Mouse (Mus musculus): ENCODE data around the gene Cenpk. TPM values are rescaled to one million over a fixed set of nuclear protein-coding genes. Genes with fewer than 3 reads are reported as not detected.
A peak's percentile ranks its signal among the peaks of the same experiment; 100 is the strongest.

Gene Cenpk
- polyA plus RNA-seq, 1 experiment from 2014 or later = 79.0 TPM

DNA sequence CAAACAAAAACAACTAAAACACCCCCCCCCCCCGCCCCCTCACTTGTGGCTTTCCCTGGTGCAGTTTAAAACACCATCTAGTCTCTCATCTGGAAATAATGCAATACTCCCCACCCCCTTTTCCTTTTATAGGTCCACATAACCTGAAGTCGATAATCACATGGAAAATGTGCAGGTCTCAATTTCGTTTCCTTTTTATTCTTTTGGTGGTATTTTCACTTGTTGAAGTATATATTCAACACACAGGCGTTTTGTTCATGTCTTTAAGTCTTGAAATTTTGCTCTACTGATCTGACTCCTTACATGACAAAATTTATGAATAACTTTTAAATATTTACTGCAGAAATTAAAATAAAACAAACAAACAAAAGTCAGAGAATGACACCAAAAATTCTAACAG, 57.9 kb downstream of the Cenpk start:
- Histone ChIP-seq H3K9ac (peak overlapping the region; percentile 68), H3K27ac (peak overlapping the region; percentile 90), H3K27me3 (no peaks in the 10 kb centered on the region), H3K4me3 (peak overlapping the region; percentile 45), H3K4me2 (peak overlapping the region; percentile 63), H3K4me1 (peaks cover 14% of the 10 kb centered on the region), H3K9me3 (no peaks in the 10 kb centered on the region), H3K36me3 (no peaks in the 10 kb centered on the region)
- ATAC-seq (ENCODE audit: insufficient number of reproducible peaks, insufficient read depth, low FRiP score, low TSS enrichment, low read depth) = no peak
- WGBS = 2% methylated on average over 4 of the region's 4 CpGs

DNA sequence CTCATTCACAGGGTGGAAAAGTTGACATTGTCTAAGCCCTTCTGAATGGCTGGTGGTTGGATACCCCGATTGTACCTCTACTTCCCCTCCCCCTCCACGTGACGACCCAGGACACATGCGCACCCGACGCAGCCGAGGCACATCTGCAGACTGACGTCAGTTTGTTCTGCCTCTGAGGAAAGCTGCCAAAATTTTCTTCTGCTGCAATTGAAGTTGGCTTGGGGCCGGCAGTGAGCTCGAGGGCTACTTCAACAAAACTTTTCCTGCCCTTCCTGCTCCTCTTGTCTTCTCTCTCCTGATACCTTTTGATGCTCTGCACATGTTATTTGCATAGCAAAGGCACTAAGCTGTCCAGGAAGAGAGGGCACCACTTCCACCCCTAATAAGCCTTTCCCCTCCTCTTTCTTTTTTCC, 58.5 kb downstream of the Cenpk start:
- no peaks in the 10 kb centered on the region for H3K27me3 ChIP-seq
- ATAC-seq (ENCODE audit: insufficient number of reproducible peaks, insufficient read depth, low FRiP score, low TSS enrichment, low read depth) = peak; percentile 93
- H3K9ac ChIP-seq = peak overlapping the region; percentile 68
- WGBS = 0% methylated on average over 10 of the region's 10 CpGs
- no peaks in the 10 kb centered on the region for H3K36me3 ChIP-seq
- no peaks in the 10 kb centered on the region for H3K9me3 ChIP-seq
- H3K4me1 ChIP-seq = peaks cover 14% of the 10 kb centered on the region
- H3K27ac ChIP-seq = peak overlapping the region; percentile 90
- H3K4me2 ChIP-seq = peak overlapping the region; percentile 63
- peak overlapping the region; percentile 45 for H3K4me3 ChIP-seq

DNA sequence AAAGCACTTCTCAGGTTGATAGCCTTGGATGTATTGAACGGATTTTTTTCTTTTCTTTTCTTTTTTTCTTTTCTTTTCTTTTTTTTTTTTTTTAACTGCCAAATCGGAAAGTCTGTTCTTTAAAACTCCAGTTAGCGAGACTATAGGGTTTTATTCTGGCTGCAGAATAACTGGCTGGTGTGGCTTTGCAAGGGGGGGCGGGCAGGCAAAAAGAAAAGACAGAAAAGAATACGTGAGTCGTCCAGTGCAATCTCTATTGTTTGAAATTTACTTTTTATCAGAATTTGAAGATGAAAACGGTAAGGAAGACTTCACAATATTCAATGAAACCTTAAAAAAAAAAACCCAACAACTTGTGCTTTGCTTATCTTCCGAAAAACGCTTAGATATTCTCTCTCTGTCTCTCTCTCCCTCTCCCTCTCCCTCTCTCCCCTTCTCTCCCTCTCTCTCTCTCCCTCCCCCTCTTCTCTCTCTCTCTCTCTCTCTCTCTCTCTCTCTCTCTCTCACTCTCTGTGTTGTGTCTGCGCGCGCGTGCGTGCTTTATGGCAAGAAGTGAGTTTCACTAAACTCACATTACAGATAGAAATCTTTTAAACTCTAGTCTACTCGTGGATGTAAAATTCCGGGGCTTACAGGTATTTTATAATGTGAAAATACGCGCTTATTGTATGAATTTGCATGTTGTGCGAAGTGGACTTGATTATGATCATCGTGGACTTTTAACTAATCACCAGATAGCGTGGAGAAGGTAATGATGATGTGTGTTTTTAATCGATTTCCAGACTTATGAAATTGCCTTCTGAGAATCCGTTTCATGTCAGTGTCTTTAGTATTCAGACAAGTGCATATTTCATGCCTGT, 59.2 kb downstream of the Cenpk start, which contains the start of gene Adamts6:
Gene Adamts6, plus strand, starts transcription at position 470 of the 860 bp plus-strand sequence.
- H3K27me3 ChIP-seq = no peaks in the 10 kb centered on the region
- H3K4me1 ChIP-seq = peaks cover 14% of the 10 kb centered on the region
- H3K9me3 ChIP-seq = no peaks in the 10 kb centered on the region
- WGBS = under 1% methylated on average over 23 of the region's 23 CpGs
- no peaks in the 10 kb centered on the region for H3K36me3 ChIP-seq
- H3K9ac ChIP-seq = peak within 1 kb of the TSS; percentile 68
- peak within 1 kb of the TSS; percentile 90 for H3K27ac ChIP-seq
- ATAC-seq (ENCODE audit: insufficient number of reproducible peaks, insufficient read depth, low FRiP score, low TSS enrichment, low read depth) = no peak
- peak within 1 kb of the TSS; percentile 45 for H3K4me3 ChIP-seq
- H3K4me2 ChIP-seq = peak within 1 kb of the TSS; percentile 63

DNA sequence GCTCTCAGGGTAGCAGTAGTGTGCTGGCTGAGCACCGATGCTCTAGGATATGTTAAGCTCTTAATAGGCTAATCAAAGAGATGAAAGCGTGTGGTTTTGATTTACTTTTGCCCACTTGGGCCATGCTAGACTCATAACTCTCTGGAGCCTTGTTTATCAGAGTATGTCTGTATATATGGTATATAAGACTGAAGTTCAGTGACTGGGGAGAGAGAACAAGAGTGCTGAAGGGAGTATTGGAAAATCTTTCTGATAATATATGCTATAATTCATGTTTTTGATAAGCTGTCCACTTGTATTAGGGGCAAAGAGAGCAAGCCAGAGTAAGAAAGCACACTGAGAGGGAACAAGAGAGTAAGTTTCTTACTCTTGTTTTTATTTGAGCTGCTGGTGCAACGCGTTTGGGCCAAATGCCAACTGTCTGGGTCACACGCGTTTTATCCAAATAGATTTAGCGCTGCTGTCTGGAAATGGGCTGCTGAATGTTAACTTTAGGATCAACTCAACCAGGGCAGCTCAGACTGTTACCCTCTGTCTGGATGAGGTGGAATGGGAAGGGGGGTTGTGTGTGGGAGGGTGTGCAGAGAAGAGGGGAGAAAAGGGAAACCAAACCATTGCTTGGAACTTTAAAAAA, 59.9 kb downstream of the Cenpk start:
- Histone ChIP-seq H3K27ac (peak overlapping the region; percentile 90), H3K4me1 (peaks cover 14% of the 10 kb centered on the region), H3K27me3 (no peaks in the 10 kb centered on the region), H3K4me3 (peak overlapping the region; percentile 45), H3K36me3 (no peaks in the 10 kb centered on the region), H3K4me2 (peak overlapping the region; percentile 63), H3K9ac (peak overlapping the region; percentile 68), H3K9me3 (no peaks in the 10 kb centered on the region)
- ATAC-seq (ENCODE audit: insufficient number of reproducible peaks, insufficient read depth, low FRiP score, low TSS enrichment, low read depth) = 0 out of 2 replicates have a peak, but pooled peaks have one; percentile 57
- under 1% methylated on average over 7 of the region's 7 CpGs for WGBS

DNA sequence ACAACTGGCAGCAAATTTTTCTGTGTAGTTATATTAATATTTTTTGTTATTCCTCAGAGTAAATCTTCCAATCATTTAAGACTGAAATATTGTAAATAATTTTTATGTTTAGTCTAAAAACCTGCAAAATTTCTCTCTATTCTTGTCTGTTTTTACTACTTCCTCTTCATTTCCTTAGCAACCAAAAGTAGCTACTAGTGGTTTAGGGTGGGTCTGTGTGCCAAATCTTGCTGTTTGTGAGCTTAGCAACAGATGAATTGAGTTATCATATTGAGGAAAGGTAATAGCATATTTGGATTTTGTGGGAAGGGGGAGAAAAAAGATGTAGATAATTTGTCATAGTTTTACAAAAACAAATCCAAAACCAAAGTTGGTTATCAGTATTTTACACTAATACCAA, 60.8 kb downstream of the Cenpk start:
- peak overlapping the region; percentile 45 for H3K4me3 ChIP-seq
- no peak overlapping the region for H3K27ac ChIP-seq

DNA sequence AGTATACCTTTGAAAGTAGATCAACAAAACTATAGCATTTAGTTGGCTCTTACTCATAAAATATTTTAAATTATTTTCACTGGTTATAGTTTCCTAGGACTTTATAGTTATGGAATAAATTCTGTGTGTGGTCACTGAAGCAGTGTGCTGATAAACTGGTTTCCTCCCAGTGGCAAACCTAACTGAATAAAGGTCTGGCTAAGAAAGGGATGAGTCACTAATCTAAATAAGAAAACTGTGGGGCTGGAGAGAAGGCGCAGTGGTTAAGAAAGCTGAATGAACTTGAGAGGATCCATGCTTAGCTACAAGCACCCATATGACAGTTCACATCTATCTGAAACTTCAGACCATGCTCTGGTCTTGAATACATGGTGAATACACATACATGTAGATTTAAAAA, 67.1 kb downstream of the Cenpk start:
- Histone ChIP-seq H3K9me3 (no peaks in the 10 kb centered on the region), H3K4me3 (no peak overlapping the region), H3K27ac (no peak overlapping the region), H3K9ac (no peak overlapping the region), H3K36me3 (0 out of 2 replicates have a peak, but pooled peaks cover 5% of the 10 kb centered on the region), H3K4me2 (no peak overlapping the region), H3K4me1 (no peaks in the 10 kb centered on the region), H3K27me3 (no peaks in the 10 kb centered on the region)
- WGBS = 89% methylated on average over 1 of the region's 1 CpGs
- ATAC-seq (ENCODE audit: insufficient number of reproducible peaks, insufficient read depth, low FRiP score, low TSS enrichment, low read depth) = no peak

More for the DNA sequence above, 60.8 kb downstream of the Cenpk start:
- no peaks in the 10 kb centered on the region for H3K27me3 ChIP-seq
- H3K9ac ChIP-seq = no peak overlapping the region
- no peaks in the 10 kb centered on the region for H3K9me3 ChIP-seq
- H3K4me2 ChIP-seq = peak overlapping the region; percentile 63
- no peak for ATAC-seq (ENCODE audit: insufficient number of reproducible peaks, insufficient read depth, low FRiP score, low TSS enrichment, low read depth)
- no peaks in the 10 kb centered on the region for H3K36me3 ChIP-seq
- H3K4me1 ChIP-seq = peaks cover 14% of the 10 kb centered on the region

Other genes starting within 250 kb of the Cenpk start
- 13.0 and 14.6 TPM in 2 replicates for gene Nln, start 119.0 kb upstream of the Cenpk start, polyA plus RNA-seq (2015; fragmentation: Nextera tagmentation; extraction: Ambion mirVana)
- 8.9 and 10.9 TPM in 2 replicates for gene Sgtb, start 118.9 kb upstream of the Cenpk start, polyA plus RNA-seq (2015; fragmentation: Nextera tagmentation; extraction: Ambion mirVana)
- gene Trappc13, start 50.1 kb upstream of the Cenpk start, polyA plus RNA-seq (2015; fragmentation: Nextera tagmentation; extraction: Ambion mirVana) = 64.5 and 67.9 TPM in 2 replicates
- 21.5 and 22.4 TPM in 2 replicates for gene Trim23, start 49.8 kb upstream of the Cenpk start, polyA plus RNA-seq (2015; fragmentation: Nextera tagmentation; extraction: Ambion mirVana)
- gene Ppwd1, start 232 bp downstream of the Cenpk start, polyA plus RNA-seq (2015; fragmentation: Nextera tagmentation; extraction: Ambion mirVana) = 17.4 and 21.7 TPM in 2 replicates
- gene Adamts6, start 59.2 kb downstream of the Cenpk start, polyA plus RNA-seq (2015; fragmentation: Nextera tagmentation; extraction: Ambion mirVana) = 3.2 and 4.9 TPM in 2 replicates

All from embryonic facial prominence, embryonic 13.5 days (tissue).